Mouse (Mus musculus) embryo, embryonic 11 days (tissue): Measurements from ENCODE around the gene Cabp2.

ENCODE experiments used
- DNase-seq: peaks from one replicate; pipeline ENCODE4 v3.0.0-alpha.2; 2015

Gene Cabp2

GRCm38 (mm10) chr19:4083826-4084225 lies 2.4 kb downstream of the Cabp2 start:
- no peak for DNase-seq

GRCm38 (mm10) chr19:4084984-4085383 lies 3.6 kb downstream of the Cabp2 start:
- DNase-seq = no peak

DNA sequence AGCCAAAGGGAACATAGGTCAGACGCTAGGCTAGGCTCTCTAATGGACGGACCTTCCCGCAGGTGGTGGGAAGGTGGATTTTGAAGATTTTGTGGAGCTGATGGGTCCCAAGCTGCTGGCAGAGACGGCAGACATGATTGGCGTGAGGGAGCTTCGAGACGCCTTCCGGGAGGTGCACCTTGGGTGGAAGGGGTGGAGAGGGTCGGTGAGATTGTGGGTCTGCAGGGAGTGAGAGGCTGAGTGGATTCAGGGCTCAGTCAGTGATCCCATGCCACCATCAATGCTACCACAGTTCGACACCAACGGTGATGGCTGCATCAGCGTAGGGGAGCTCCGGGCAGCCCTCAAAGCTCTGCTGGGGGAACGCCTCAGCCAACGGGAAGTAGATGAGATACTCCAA lies 4.8 kb downstream of the Cabp2 start:
- no peak for DNase-seq

- no peak for DNase-seq
These were observed 5.7 kb downstream of the Cabp2 start for GRCm38 (mm10) chr19:4087090-4087489.

GRCm38 (mm10) chr19:4088146-4088545 lies 6.8 kb downstream of the Cabp2 start:
- no peak for DNase-seq

- no peak for DNase-seq
These were observed 7.8 kb downstream of the Cabp2 start for GRCm38 (mm10) chr19:4089128-4089527.

DNA sequence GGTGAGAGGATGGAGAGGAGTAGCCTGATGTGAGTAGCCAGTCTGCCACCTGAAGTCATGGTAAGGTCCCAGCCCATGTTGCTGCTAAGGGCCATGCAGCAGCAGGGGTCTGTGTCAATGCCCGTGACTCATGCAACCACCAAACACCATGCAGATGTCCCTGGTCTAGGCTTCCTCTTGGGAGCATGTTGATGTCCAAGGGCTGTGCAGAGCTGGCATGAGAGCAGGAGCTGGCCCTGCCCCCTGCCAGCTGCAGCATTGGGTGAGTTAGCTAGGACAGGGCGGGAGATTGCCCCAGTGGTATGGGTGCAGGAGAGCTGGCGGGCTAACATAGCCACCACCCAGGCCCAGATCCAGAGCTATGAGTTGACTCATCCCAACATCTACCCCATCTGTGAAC lies 9.1 kb downstream of the Cabp2 start:
- no peak for DNase-seq

- no peak for DNase-seq
These were observed 10.0 kb downstream of the Cabp2 start for GRCm38 (mm10) chr19:4091383-4091782.

GRCm38 (mm10) chr19:4092750-4093149 lies 11.4 kb downstream of the Cabp2 start:
- DNase-seq = no peak

DNA sequence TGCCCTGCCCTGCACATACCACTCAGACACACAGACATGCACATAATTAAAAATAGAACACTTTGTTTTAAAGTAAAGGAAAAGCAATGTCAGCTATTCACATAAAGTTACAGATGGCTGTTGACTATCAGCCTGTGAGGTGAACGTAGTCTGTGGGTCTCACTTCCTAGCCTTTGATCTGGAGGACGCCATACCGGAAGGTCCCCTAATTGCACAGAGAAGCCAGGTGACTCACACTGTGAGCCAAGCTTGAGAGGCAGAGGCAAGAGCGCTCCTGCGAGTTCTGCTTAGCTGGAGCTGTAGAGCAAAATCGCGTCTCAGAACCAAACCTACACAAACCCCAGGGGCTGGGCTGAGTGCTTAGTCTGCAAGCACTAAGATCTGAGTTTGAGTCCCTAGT lies 12.4 kb downstream of the Cabp2 start:
- no peak for DNase-seq

DNA sequence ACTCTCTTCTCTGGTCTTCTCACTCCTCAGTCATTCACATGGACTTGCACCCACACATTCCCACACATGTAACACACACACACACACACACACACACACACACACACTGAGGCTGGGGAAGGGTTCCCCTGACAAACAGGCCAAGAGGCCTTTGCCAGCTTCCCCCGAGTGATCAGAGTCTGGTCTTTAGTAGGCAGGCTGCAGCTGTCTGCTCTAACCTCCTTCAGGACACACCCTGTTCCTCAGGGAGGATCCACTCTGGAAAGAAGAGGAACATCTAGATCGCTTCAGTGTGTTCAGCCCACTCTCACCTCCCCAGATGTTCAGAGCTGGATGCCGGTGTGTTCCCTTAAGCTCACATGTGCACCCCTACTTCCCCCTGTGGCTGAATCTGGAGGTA lies 13.0 kb downstream of the Cabp2 start:
- no peak for DNase-seq

- DNase-seq = no peak
These were observed 13.5 kb downstream of the Cabp2 start for GRCm38 (mm10) chr19:4094774-4095303.

DNA sequence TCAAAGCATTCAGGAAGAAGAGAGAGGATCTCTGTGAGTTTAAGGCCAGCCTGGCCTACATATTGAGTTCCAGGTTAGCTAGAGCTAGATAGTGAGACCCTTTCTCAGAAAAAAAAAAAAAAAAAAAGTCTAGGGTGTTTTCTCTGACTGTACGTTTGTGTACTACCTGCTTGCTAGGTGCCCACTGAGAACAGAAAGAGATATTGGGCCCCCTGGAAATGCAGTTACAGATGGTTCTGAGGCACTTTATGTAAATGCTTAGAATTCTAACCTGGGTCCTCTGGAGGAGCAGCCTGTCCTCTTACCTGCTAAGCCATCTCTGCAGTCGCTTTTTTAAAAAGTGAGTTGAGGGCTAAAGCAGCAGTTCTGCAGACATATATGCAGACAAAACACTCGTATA lies 14.4 kb downstream of the Cabp2 start:
- no peak for DNase-seq

GRCm38 (mm10) chr19:4096642-4097440 lies 15.5 kb downstream of the Cabp2 start, which contains the start of gene Cdk2ap2:
Cdk2ap2 (plus strand) TSS chr19:4097182.
- DNase-seq = peak; percentile 98

DNA sequence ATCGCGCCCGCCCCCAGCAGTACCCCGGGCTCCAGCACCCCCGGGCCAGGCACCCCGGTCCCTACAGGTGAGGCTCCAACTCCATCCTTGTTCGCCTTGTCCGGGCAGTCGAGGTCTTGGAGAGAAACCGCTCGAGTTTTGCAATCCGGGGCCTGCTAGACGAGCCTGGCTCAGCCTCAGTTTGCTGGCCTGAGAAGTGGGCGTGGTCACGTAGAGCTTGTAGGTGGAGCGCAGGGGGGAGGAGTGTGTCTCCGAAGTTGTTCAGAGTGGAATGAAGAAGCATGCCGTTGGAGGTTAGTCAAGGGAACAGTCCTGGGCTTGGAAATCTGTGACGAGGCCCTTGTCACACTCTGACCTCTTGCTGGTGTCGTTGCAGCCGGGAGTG lies 16.1 kb downstream of the Cabp2 start:
- DNase-seq = no peak

DNA sequence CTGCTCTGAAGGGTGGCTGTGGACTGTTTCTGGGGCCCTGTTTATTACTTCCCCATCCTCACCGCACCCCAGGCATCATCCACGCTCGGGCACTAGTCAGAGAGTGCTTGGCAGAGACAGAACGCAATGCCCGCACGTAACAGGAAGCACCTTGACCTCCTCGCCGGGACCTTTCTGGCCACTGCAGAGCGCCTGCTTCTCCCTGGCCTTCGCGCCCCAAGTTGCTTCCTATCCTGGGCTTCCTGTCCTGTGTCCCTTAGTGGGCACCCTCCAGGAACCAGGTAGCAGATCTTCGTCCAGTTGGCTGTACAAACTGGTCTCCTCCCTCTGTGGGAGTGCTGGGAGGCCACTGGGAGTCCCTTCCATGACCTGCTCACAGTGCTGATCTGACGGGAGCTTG lies 17.0 kb downstream of the Cabp2 start:
- no peak for DNase-seq

GRCm38 (mm10) chr19:4099056-4099455 lies 17.7 kb downstream of the Cabp2 start:
- peak; percentile 92 for DNase-seq

DNA sequence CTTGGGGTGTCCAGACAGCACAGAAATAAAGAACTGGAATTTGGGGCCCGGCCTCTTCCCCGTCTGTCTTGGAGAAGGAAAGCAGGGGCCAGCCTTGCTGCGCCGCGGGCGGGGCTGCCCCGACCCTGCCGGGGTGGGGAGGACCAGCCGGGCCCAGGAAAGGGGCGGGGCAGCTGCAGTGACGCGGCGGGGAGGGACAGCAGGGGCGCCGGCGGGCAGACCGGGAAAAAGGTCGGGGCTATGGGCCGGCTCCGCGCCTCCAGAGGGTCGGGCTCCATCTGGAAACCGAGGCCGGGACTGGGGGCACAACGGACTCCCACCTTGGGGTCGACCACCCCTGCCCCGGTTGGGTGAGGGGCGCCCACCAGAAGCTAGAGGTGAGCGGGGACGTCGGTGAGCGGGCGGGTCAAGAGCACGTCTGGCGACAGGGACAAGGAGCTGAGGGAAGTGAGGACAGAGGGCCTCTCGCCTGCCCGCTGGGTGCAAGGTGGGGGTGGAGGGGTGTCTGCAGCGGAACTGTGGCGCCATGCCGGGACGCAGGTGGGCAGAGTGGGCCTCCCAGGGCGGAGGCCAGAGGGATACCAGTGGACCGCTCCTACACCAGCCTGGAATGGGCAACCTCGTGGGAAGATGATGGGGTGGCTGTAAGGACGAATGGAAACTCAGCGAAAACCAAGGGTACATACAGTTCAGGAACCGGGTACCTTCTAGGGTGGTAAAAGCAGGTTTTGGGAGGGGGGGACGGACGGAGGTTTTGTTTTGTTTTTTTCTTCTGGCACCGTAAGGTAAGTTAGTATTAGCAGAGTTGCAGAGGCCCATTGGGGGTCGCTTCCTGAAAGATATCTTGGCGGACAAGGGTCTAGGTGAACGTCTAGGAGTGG lies 18.7 kb downstream of the Cabp2 start, which contains the start of gene Pitpnm1:
TSS of gene Pitpnm1 (plus strand) at position 162 of the 881 bp plus-strand sequence.
- peak; percentile 61 for DNase-seq

GRCm38 (mm10) chr19:4100718-4101261 lies 19.4 kb downstream of the Cabp2 start:
- DNase-seq = peak; percentile 64

GRCm38 (mm10) chr19:4101466-4101865 lies 20.1 kb downstream of the Cabp2 start:
- no peak for DNase-seq

GRCm38 (mm10) chr19:4102049-4102448 lies 20.7 kb downstream of the Cabp2 start:
- DNase-seq = no peak

DNA sequence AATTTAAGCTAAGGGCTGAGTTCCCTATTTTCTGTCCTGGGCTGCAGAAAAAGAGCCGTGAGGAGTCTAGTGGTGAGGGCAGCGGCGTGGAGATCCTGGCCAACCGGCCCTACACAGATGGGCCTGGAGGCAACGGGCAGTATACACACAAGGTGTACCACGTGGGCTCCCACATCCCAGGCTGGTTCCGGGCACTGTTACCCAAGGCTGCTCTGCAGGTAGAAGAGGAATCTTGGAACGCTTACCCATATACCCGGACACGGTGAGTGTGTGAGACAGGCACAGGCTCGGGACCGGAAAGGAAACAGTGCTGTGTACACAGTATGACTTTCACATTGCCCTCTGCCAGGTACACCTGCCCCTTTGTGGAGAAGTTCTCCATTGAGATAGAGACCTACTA lies 21.2 kb downstream of the Cabp2 start:
- DNase-seq = no peak

DNA sequence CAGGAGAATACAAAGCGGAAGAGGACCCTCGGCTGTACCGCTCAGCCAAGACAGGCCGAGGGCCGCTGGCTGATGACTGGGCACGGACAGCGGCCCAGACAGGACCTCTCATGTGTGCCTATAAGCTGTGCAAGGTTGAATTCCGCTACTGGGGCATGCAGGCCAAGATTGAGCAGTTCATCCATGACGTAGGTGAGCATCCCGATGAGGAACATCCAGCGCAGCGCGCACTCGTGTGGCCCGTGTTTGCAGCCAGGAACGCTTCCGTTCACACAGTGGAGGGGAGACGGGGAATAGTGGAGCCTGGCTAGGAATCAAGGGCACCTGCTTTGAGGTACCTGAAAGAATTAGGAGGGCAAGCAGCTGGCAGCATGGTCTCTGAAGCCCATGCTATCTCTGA lies 21.9 kb downstream of the Cabp2 start:
- DNase-seq = no peak
